Mouse (Mus musculus): Measurements from ENCODE around the gene Tbc1d2b.

- TF ChIP-seq CTCF (IDR thresholded peaks at IDR 0.05; ENCODE audit: borderline replicate concordance, insufficient read depth, low read length) (no peak), POLR2A (IDR thresholded peaks at IDR 0.05; ENCODE audit: low read depth, low read length) (no peak)
Measured at GRCm38 (mm10) chr9:90250141-90250775, 20.3 kb downstream of the Tbc1d2b start.
